Mouse (Mus musculus): ENCODE results near the gene Mnd1.

DNA sequence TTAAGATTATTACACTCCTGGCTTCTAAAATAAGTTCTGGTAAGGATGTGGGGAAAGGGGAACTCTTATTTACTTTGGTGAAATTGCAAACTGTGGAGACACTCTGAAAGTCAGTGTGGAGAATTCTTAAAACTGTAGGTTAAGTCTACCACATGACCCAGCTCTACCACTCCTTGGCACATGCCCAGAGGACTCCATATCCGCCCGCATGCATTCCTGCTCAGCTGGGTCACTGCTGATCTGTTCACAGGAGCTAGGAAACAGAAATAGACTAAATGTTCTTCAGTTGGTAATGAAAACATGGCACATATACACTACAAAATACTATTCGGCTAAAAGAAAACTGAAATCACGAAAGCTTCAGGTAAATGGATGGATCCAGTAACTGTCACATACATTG, 78.1 kb downstream of the Mnd1 start:
- no peak for TF ChIP-seq CTCF (IDR thresholded peaks at IDR 0.05)
- TF ChIP-seq EP300 (IDR thresholded peaks at IDR 0.05), result no peak
